Mouse (Mus musculus) cerebellum, adult 11 months (tissue): ENCODE data around the gene Tmub1.
A peak's percentile ranks its signal among the peaks of the same experiment; 100 is the strongest.

Experiments
- DNase-seq: peaks from one replicate; pipeline ENCODE4 v3.0.0; 2022

Tmub1 gene

DNA sequence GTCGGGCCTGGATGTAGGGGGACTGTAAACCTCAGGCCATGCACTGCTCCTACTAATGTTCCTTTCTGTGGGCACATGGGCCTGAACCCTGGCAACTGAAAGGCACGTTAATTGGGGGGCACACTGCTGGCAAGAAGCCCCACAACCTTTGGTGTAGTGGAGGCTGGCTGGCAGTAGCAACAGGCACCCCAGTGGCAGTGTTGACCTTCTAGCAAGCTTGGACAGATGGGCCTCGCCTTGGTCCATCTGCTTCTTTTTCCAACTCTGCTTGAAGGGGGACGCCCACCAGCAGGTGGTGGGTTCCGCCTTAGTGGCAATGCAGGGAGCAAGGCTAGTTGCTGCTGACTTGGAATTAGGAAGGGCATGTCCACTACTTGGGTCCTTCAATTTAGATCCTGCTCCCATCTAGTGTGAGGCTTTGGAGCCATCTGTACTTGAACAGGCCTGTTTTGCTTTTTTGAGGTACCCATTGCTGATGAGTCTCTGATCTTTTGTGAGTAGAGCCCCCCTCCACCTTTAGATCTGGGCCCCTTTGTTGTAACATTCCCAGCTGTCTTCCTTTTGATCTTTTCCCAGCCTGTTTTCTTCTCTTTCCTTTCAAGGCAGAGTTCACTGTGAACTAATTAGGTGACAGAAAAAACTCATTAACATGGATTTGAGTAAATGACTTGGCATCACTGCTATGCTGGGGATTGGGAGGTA is 5.8 kb upstream of the Tmub1 start:
- DNase-seq: peak; percentile 84

GRCm38 (mm10) chr5:24452691-24453233 is 5.1 kb upstream of the Tmub1 start:
- no peak for DNase-seq

- DNase-seq: peak; percentile 57
Observed at GRCm38 (mm10) chr5:24452030-24452690, 4.5 kb upstream of the Tmub1 start, which contains the start of gene Agap3. Gene Agap3 (plus strand): TSS chr5:24452177.

- peak; percentile 85 for DNase-seq
Observed at GRCm38 (mm10) chr5:24451264-24452029, 3.8 kb upstream of the Tmub1 start.

GRCm38 (mm10) chr5:24446630-24447029 is 1.0 kb downstream of the Tmub1 start:
- no peak for DNase-seq

DNA sequence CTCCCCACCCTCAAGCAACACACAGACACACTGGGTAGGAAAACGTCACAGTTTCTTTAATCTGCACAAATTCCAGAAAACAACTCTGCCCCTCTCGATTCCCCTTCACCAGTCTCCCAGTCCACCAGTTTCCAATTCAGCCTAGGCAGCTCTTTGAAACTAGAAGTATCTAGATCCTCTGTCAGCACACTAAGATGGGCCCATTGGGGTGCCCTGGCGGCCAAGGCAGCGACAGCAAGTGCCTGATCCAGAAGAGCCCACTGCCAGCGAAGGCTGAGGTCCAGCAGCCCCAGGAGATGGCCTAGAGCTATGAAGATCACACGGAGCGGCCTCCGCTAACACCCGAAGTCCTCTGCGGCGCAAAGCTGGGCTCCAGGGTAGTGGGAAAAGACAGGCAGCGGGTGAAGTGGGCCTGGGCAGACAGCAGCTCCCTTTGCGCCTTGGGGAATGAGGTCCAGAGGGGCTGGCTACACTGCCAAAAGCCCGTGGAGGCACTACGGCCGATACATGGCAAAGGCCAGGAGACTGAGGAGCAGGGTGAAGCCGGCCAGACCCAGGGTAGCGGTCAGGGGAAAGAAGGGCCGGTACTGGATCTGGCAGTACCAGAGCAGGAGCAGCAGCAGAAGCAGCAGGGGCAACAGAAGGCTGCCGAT is 2.1 kb downstream of the Tmub1 start:
- peak; percentile 48 for DNase-seq

GRCm38 (mm10) chr5:24444746-24445427 is 2.8 kb downstream of the Tmub1 start, which contains the start of gene Fastk:
Gene Fastk (minus strand): TSS chr5:24445287.
- peak; percentile 92 for DNase-seq

DNA sequence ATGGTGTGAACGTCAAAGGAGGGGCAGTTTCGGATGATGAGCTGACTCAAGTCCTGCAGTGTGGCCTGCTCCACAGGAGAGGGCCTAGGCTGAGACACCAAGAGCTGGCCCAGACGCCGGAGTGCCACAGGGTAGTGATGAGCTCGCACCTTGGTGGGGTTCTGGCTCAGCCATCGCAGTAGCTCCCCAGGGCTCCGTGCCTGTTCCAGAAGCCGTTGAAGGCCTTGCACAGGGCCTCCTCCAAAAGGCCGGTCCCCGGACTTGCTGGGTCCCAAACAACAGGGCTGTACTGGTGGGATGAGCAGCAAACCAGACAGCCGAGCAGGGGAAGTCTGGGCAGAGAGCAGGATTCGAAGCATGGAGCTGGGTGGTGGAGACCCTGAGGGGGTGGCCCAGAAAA is 3.7 kb downstream of the Tmub1 start:
- DNase-seq: no peak

GRCm38 (mm10) chr5:24443204-24443603 is 4.5 kb downstream of the Tmub1 start:
- no peak for DNase-seq

GRCm38 (mm10) chr5:24442029-24442428 is 5.6 kb downstream of the Tmub1 start:
- no peak for DNase-seq

DNA sequence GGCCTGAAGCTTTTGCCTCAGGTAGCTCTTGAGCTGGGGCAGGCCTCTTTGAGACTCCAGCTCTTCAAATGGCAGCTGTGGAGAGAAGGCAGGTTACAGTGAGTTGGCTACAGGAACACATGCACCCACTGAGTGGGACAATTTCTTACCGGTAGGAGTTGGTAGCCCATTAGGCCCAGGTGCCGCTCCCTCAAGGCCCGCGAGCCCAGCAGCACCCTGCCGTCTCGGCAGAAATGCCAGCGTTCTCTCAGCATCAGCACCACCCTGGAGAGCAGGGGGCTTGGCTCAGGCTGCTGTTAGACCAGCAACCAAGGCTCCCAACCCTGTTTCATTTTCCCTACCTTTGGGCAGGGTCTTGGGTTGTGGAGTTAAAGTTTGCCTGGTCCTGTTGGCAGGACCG is 6.5 kb downstream of the Tmub1 start:
- no peak for DNase-seq

- DNase-seq: no peak
Observed at GRCm38 (mm10) chr5:24433993-24434392, 13.7 kb downstream of the Tmub1 start.

GRCm38 (mm10) chr5:24428596-24428995 is 19.1 kb downstream of the Tmub1 start:
- no peak for DNase-seq

DNA sequence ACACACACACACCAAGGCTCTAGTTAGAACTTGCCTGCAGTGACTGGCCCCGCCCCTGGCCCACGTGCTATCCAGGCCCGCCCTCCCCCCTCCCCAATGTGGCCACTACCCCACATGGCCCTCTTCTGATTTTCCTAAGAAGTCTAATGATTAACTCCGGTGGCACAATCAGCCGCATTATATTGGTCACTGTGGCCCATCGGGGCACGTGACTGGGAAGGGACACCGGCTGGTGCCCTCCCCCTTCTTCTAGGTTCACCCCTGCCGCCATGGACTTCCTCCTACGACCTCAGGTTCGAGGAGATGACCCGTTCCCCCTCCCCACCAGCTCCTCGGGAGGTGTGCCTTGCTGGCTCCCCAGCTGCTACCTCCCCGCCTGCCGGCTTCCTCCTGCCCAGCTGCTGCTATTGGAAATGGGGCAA is 19.7 kb downstream of the Tmub1 start:
- no peak for DNase-seq

- no peak for DNase-seq
Observed at GRCm38 (mm10) chr5:24427285-24427633, 20.4 kb downstream of the Tmub1 start.

DNA sequence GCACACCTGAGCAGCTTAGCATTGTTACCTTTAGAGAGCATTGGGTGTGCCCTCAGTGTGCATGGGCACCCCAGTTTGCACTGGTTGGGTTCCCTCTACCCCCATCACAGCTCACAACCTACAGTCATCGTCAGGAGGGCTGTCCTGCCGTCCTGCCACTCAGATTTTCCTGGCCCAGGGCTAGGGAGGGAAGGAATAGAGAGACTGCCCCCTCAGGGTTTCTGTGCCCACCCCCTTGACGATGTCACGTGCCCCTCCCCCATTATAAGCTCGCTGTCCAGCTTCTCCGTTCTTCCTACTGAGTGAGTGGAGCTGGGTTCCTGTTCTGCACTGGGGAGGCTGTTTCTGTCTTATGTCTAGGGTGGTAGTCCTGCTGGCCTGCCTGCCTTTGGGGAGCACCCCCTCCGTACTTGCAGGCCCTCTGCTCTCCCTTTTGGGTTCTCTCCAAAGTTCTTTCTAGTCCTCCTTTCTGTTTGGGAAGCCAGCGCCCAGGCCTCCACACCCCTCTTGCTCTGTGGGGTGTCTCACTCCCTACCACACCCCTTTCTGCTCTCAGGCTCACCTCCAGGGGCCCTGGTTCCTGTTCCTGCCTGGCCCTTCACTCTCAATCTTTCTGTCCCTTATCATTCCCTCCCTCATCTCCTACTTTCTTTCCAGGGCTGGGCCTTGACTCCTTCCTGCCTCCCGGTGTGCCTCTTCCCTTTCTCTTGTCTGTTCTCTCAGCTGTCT is 20.9 kb downstream of the Tmub1 start:
- no peak for DNase-seq

GRCm38 (mm10) chr5:24426037-24426432 is 21.6 kb downstream of the Tmub1 start:
- no peak for DNase-seq

- no peak for DNase-seq
Observed at GRCm38 (mm10) chr5:24425421-24426036, 22.1 kb downstream of the Tmub1 start.

DNA sequence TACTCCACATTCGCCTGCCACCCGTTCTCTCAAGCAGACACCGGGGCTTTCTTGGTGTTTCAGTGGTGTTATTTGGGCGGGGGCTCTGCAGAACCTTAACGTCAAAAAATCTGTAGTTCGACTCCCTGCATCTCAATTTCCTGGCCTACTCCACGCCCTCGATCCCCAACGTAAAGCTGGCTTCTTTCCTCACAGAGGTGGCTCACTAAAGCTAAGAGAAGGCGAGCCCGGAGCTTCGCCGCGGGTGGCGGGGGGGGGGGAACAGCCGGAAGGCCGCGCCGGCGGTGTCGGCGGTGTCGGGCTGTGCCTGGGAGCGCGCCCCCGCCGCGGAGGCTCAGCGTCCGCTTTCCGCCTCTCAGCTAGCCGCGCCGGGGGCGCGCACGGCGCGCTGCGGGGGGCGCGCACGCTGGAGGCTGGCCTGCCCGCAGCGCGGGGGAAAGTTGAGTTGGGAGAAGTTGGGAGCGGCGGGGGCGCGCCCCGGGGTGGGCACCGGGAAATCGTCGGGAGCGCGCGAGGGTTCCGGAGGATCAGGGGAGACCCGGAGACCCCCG is 22.7 kb downstream of the Tmub1 start:
- DNase-seq: peak; percentile 72

DNA sequence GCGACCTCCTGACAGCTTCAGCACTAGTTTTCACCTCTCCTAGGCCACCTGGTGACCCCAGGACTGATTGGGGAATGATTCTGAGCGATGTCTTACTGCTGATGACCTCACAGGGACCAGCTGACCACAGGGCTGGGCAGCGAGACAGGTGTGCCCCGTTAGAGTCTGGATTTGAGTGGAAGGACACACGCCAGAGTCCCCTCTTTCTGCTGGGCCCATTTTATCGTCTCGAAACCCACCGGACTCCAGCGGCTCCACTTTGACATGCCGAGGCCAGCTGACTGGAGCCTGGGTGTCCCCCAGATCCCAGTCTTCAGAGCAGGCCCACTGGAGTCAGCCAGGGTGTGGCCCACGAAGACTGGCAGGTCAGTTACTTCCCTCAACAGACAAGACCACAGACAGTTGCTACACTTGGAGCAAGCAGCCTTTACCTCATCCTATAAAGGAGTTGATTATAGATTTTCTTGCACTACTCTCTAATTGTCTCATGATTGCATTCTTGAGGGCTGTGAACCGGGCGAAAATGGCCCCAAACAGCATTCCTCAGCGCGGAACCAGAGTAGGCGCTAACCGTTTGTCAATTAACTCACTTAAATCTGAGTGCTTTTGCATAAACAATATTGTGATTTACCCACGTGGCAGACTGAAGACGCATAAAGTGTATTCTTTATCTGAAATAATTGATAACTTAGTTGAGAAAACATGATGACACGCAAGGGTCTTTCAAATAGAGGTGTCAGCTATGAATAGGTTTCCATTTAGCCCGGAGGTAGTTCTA is 23.5 kb downstream of the Tmub1 start:
- peak; percentile 66 for DNase-seq
